In the genomic region with DNA sequence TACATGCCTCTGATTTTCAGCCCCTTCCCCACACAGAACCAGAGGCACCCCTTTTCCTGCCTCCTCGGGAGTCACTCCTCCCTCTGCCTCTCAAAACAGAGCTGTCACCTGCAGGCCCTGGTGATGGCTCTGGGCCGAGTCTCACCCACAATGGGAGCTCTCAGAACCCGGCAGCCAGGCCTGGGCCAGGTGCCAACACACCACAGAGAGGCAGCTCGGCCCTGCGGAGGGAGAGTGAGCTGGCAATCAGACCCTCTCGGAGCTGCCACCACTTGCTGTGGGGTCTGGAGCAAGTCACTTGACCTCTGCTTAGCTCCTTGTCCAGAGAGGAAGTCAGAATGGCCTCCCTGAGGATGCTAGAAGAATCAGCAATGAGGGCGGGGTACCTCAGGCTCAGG, we compare ENCODE assay signal across 8 mouse cellular contexts.
DNase-seq lines count a peak whose midpoint lies in the region; ATAC-seq and TF ChIP-seq lines count a peak whose summit lies in the region.

No protein-coding gene starts in this region.

- no peaks in the 10 kb centered on the region for H3K9me3 ChIP-seq in liver, embryonic 14.5 days (ENCODE audit: control insufficient read depth, low read length)
- no peaks in the 10 kb centered on the region for H3K9me3 ChIP-seq in heart, embryonic 12.5 days (replicated peaks)
- H3K9me3 ChIP-seq in lung, embryonic 16.5 days (ENCODE audit: control insufficient read depth, low read length) = no peaks in the 10 kb centered on the region

- no peak for TF ChIP-seq CTCF in liver, embryonic 14.5 days (IDR thresholded peaks at IDR 0.05; ENCODE audit: low read depth)

- H3K4me3 ChIP-seq in liver, embryonic 14.5 days (ENCODE audit: insufficient read depth in 1 of 2, low read depth in 2 of 2, low read length in 2 of 2) = no peak overlapping the region
- H3K4me3 ChIP-seq in heart, embryonic 12.5 days = no peak overlapping the region
- no peak overlapping the region for H3K4me3 ChIP-seq in lung, embryonic 16.5 days (ENCODE audit: low read length)

- DNase-seq in liver, embryonic 14.5 days (ENCODE audit: low read depth in 3 of 3, low spot score in 3 of 3) = no peak
- no peak for DNase-seq in liver
- DNase-seq in cerebellum, postnatal 36 days = peak; percentile 81 to 86
- peak; percentile 84 to 86 for DNase-seq in layer of hippocampus, adult 8-10 months (ENCODE audit: low spot score in 2 of 2)
- peak; percentile 86 for DNase-seq in right cerebral cortex, postnatal 4 days
- DNase-seq in spleen, adult 12 weeks (ENCODE audit: low spot score) = no peak

- H3K4me1 ChIP-seq in liver, embryonic 14.5 days (replicated peaks; ENCODE audit: control insufficient read depth in 2 of 2, insufficient read depth in 2 of 2, low read length in 1 of 2) = no peaks in the 10 kb centered on the region
- peaks cover 19% of the 10 kb centered on the region for H3K4me1 ChIP-seq in heart, embryonic 12.5 days (replicated peaks)
- H3K4me1 ChIP-seq in lung, embryonic 16.5 days (replicated peaks; ENCODE audit: control insufficient read depth, insufficient read depth, low read length) = peaks cover 3% of the 10 kb centered on the region; the same call in 1 of the 2 replicates

- H3K9ac ChIP-seq in liver, embryonic 14.5 days (replicated peaks) = no peak overlapping the region
- H3K9ac ChIP-seq in heart, embryonic 12.5 days = no peak overlapping the region
- H3K9ac ChIP-seq in lung, embryonic 16.5 days (ENCODE audit: low read length) = no peak overlapping the region

- no peaks in the 10 kb centered on the region for H3K27me3 ChIP-seq in liver, embryonic 14.5 days (ENCODE audit: control insufficient read depth, insufficient read depth, low read length)
- no peaks in the 10 kb centered on the region for H3K27me3 ChIP-seq in heart, embryonic 12.5 days (replicated peaks)
- no peaks in the 10 kb centered on the region for H3K27me3 ChIP-seq in lung, embryonic 16.5 days (ENCODE audit: control insufficient read depth, insufficient read depth, low read depth, low read length)

- no peak overlapping the region for H3K4me2 ChIP-seq in liver, embryonic 14.5 days (ENCODE audit: low read depth)
- H3K4me2 ChIP-seq in heart, embryonic 12.5 days = no peak overlapping the region
- H3K4me2 ChIP-seq in lung, embryonic 16.5 days (ENCODE audit: low read depth, low read length) = no peak overlapping the region

- WGBS in liver, embryonic 14.5 days (ENCODE audit: insufficient replicate concordance) = 38% methylated on average over 7 of the region's 7 CpGs
- 22% methylated on average over 7 of the region's 7 CpGs for WGBS in heart, embryonic 12.5 days
- WGBS in lung, embryonic 16.5 days = 16% methylated on average over 7 of the region's 7 CpGs

- no peak overlapping the region for H3K27ac ChIP-seq in liver, embryonic 14.5 days
- H3K27ac ChIP-seq in heart, embryonic 12.5 days (ENCODE audit: poor library complexity, severe bottlenecking) = no peak overlapping the region
- peak overlapping the region; percentile 61 for H3K27ac ChIP-seq in lung, embryonic 16.5 days (ENCODE audit: low read length)

- TF ChIP-seq EP300 in liver, embryonic 14.5 days (IDR thresholded peaks at IDR 0.05; ENCODE audit: low read depth) = no peak

- ATAC-seq in liver, embryonic 14.5 days (ENCODE audit: insufficient read depth) = 0 out of 2 replicates have a peak, but pooled peaks have one; percentile 28
- ATAC-seq in heart, embryonic 12.5 days (ENCODE audit: insufficient number of reproducible peaks, low FRiP score) = peak; percentile 42
- peak; percentile 94 for ATAC-seq in lung, embryonic 16.5 days (ENCODE audit: low read depth)

- H3K36me3 ChIP-seq in liver, embryonic 14.5 days (replicated peaks; ENCODE audit: control insufficient read depth, insufficient read depth, low read depth) = no peaks in the 10 kb centered on the region
- H3K36me3 ChIP-seq in heart, embryonic 12.5 days = no peaks in the 10 kb centered on the region
- H3K36me3 ChIP-seq in lung, embryonic 16.5 days (ENCODE audit: control insufficient read depth, insufficient read depth, low read length) = no peaks in the 10 kb centered on the region

Comparison
In these comparisons a context has a peak if more than half of its experiments do, and no peak if none do; other contexts are left out.
1. ATAC-seq: peak in every context shown above with its lines; median percentile 94 in lung, embryonic 16.5 days; 42 in heart, embryonic 12.5 days; 28 in liver, embryonic 14.5 days.
2. DNase-seq: peak in cerebellum, postnatal 36 days (2 of 2), layer of hippocampus, adult 8-10 months (2 of 2) and right cerebral cortex, postnatal 4 days (single experiment); none in liver, embryonic 14.5 days (0 of 3), liver (single experiment) and spleen, adult 12 weeks (single experiment).